Mouse (Mus musculus) kidney, adult 9 months (tissue): ENCODE results near the gene Bcl2.

Experiments
- DNase-seq: peaks from one replicate; pipeline ENCODE4 v3.0.0; 2022

The Bcl2 gene

DNA sequence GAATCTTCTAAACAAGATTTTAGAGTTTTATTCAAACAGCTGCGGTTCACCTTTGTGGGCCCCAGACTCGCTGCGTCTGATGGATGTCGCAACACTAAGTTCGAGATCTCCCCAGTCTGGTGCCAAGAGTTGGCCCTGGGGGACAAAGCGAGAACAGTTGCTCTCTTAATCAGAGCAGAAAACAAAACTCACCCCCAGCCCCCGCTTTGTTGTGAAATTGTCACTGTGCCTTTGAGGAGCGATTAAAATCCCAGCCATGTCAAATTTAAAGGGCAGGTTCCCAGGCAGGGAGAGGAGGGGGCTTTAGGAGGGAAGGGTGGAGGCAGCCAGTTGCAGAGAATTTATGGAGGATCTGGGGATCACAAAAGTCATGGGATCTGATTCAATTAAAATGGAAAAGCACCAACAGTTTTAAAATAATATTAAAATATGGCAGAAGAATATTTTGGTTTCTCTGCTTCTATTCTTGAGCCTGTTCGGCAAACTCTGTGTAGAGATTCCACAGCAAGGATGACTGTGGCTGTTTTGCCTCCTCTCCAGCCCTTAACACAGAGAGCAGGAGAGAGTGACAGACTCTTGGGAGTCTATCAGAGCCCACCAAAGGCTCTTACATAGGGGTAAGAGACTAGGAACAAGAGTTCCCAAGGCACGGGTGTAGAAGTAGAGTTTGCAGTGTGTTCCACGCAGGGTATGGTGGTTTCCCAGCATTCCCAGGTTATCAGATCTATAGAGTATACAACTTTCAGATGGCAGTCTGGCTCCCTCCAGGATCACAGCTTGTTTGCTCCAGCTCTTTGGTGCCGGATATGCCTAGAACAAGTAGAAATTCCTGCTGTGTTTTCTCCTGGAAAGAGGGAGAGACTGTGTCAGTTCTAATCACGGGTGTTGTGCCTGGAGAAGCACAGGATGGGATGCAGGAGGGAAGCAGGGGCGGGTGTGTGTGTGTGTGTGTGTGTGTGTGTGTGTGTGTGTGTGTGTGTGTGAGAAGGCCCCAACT is 130.5 kb downstream of the Bcl2 start:
- DNase-seq, result peak; percentile 18

DNA sequence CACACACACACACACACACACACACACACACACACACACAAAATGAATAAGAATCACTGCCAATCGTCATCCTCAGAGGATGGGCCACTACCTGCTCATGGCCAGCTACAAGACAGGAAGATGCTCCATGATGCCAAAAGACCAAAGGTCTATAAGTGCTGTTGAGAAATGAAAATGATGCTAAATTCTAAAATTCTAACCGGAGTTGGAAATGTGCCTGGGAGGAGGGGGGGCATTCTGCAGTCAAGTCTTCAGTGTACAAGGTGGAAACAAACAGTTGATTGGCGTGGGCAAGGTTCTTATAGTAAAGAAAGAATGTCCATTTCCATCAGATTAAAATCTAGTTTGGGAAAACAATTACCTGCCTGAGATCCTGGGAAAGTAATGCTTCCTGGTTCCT is 131.3 kb downstream of the Bcl2 start:
- peak; percentile 24 for DNase-seq

DNA sequence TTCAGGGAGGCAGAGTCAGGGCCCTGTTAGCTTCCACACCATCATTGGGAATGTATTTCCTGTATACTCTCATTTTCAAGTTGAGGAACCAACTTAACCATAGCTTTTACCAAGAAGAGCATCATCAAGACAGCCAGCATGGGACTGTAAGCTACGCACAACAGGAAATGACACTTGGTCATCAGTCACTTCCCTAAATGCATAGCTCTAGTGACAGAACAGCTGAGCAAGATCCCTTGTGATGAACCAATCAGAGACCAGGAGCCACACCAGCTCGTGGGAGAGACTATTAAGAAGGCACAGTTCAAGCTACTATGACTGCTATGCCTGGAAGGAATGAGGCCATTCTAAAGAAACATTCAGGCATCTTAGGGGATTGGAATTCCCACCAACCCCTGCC is 132.3 kb downstream of the Bcl2 start:
- DNase-seq, result no peak

DNA sequence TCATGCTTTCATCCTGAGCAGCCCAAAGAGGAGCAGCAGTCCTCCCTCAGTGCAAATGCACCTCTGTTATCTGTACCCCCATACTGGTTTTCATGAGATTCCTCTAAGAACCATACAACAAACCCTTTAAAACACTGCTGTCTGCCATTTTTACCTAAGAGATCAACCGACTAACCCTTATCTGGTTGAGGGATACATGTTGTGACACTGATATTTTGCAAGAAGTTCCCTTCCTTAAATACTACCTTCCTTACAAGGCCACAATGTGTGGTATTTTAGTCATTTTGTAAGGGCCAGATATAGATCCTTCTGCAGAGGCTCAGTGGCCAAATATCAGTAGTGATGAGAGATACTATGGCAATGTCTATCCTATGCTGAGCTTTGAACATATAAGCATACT is 134.3 kb downstream of the Bcl2 start:
- DNase-seq, result no peak

DNA sequence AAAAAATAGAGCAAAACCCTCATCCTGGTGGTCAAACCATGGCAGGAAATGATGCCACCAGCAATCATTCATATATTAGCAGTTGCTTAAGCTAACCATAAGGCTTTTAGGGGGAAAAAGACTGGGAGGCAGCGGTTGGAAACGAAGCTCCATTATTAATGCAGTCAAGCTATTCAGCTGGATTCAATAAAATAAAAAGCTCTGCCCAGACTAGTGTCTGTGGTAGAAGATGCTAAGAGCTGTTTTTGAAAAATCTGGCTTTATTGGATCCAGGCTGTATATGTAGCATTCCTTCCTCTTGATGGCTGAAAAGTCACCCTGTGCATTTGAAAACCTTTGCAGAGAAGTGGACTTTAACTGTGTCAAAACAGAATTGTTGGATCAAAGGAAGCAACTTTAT is 141.6 kb downstream of the Bcl2 start:
- no peak for DNase-seq

DNA sequence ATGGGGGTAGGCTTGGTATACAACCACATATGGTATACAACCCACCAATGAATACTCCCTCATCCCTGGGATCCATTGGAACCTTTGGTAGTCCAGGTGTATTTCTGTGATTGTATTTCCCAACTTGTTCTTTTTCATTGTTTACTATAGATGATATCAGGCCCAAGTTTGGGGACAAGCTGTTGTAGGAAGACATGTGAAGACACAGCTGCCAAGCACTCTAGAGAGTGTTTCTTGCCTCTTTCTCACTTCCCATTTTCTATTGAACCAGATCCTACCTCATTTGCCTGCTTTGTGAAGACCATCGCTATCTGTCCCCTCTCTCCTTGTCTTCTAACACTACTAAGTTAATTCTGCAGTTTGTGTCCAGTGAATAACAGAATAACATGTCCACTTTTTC is 143.2 kb downstream of the Bcl2 start:
- DNase-seq, result no peak

DNA sequence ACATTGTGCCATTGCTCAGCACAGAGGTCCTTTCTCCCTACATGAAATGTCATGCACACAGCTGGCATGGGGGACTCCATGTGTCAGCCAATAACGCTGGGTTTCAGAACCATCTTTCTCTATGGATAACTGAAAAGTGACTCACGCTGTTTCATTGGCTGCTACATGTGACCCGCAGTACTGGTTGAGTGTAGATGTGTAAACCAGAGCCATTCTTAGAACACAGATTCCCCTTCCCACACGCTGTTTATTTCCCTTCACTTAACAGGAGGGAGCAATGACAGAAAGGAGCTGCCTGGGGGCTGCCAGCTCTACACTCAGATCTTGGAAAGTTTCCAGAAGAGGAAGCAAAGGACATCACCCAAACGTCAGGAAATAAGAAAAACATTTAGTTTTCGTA is 143.7 kb downstream of the Bcl2 start:
- no peak for DNase-seq

DNA sequence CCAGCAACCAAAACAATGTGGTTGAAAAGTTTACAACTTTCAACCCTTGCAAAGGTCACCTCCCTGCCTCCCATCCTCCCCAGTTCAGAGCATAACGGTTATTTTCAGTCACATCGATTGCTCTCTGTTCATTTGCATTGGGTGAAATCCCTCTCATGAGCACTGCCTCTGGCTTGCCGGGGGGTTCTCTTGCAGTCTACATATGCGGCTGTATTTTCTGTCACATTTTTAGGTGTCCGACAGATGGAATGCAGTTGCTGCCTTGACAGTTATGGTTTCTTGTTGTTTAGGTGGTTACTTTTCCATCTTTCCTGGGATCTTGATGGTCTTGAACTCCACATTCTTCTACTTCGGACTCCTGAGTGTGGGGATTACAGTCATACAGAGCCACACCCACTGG is 144.4 kb downstream of the Bcl2 start:
- no peak for DNase-seq

DNA sequence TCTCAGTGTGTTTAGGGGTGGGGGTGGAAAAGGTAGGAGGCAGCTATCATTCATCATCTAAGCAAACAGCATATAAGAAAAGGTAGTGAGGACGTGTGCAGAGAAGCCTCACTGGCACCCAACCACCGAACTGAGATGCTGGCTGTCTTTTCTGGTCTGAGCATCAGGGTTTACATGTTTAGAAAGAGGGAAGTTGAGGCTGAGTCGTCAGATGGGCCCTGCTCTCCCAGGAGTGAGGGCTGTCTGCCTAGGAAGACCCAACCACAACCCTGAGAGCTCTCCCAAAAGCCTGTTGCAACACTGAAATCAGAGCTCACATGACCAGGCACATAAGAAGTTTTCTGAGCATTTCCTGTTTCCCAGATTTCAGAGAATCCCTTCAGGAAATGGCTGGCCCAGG is 145.2 kb downstream of the Bcl2 start:
- DNase-seq, result no peak

DNA sequence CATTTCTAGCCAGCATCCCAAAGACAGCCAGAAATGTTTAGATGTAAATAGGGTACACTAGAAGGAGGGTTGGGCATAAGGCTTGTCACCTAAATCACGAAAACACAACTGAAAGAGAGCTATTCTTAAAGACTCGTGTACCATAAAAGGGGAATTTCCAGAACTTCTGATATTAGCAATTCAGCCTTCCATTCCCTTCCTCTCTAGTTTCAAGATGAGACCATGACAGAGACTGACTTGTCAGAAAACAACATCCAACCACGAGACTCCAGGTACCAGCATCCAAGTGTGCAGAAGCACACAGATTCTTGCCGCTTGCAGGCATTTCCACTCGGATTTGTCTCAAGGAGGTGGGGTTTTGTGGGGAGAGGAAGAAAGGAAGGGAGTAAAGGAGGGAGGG is 146.6 kb downstream of the Bcl2 start:
- DNase-seq, result no peak

DNA sequence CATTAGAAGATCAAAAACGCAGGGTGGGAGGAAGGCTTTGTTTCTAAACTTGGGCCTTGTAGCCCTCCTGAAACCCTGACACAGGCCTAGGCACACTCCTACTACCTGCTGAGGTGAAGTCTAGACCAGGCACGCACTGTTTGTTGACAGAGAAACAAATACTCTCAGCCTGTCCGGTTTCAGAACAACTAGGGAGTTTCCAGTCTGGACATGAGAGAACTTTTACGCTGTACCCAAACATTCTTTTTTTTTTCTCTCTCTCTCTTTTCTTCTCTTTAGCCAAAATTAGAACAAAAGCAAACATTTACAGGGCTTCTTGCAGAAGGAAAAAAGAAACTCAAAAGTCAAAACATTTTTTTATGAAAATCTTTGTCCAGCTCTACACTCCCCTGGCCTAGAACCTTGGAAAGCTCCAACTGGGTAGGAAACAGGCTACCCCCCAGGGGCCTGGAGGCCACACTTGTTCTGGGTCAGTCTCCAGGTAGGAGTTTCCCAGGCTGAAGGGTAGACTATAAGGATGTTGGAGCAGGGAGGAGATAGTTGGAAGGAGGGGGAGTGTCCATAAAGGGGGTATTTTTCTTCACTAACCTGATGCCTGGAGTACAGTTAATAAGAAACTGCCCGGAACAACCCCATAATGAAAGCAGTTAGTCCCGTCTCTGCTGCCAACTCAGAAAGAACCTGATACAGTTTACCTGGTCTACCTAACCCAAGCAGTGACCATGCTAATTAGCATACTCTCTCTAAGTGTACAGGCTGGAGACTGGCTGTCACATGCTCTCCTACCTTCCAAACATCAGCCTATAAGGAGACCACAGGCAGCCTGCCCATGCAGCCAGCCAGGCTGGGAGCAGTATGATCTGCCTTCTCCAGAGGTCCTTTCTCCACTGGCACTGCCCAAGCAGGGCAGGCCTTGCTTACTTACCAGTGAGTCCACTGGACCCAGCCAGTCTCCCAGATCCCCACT is 147.7 kb downstream of the Bcl2 start:
- peak; percentile 72 for DNase-seq

DNA sequence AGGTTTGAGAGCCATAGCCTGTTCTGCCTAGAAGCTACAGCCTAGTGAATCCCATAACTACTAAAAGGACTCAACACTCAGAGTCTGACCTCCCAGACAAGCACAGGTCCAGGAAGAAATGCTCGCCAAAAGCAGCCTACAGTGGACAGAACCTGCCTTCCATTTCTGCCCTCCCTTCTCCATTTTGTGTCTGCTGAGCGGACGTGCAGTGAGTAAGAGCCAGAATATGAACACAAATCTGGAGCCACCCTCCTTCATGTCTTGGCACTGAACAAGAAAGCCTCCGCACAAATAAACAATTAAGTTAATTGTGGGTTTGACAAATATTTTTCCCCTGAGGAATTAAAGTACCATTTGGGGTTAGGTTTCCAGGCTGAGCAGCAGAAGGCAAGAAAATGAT is 148.8 kb downstream of the Bcl2 start:
- no peak for DNase-seq

DNA sequence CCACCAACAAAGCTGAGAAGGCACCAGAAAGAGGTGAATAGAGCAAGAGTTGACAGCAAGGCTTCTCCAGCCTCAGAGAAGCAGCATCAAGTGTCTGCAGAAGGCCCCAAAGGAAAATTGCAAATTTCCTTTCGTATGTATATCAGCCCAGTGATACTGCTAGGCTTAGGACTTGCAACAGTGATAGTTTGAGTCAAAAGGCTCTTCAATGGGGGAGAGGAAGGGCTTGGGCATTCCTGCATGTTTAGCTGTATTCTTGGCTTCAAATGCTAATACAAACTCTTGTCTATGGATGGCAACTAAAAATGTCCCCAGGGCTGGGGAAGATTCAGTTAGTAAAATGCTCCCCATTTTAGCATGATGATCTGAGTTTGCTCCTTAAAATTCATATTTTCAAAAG is 149.6 kb downstream of the Bcl2 start:
- no peak for DNase-seq

DNA sequence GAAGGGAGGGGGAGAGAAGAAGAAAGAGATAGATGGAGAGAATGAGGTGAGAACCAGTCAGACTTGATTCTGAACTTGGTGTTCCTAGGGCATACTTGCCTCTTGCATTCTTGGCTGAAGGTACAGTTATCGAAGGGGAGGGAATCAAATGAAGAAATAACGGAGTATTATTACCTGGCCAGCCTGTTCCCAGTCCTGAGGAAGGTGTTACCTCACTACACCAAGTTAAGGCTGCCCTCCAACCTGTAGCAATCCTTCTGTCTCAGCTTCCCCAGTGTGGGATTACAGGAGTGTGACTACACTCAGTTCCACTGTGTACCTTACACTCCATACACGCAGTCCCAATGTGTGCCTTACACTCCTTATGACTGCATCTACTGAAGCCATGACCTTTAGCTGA is 151.3 kb downstream of the Bcl2 start:
- DNase-seq, result no peak

DNA sequence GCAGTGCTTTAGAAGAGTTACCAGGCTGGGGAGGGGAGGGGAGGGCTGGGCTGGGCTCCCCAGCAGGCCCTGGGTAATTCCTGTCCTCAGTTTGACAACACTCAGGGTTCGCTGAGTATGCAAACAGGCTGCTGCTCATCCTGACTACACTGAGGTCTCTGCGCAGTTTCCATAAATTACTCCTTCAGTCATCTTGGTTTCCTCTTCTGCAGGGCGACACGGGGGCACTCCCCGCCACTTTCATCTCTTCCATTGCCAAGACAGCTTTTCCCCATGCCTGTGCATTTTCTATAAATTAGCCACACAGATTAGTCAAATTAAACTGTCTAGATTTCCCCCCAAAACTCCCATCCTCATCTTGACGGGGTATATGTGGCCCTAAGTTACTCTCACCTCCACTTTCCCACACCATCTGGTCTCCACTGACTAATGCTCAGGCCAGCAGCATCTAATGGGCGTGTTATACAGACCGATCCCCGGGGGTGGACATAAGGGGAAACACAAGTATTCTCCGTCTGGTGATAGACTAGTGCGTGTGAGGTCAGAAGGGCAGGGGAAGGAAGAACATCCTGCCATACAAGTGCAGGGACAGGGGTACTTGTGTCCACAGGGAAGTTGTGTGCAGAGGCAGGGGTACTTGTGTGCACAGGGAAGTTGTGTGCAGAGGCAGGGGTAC is 152.9 kb downstream of the Bcl2 start:
- DNase-seq, result no peak

DNA sequence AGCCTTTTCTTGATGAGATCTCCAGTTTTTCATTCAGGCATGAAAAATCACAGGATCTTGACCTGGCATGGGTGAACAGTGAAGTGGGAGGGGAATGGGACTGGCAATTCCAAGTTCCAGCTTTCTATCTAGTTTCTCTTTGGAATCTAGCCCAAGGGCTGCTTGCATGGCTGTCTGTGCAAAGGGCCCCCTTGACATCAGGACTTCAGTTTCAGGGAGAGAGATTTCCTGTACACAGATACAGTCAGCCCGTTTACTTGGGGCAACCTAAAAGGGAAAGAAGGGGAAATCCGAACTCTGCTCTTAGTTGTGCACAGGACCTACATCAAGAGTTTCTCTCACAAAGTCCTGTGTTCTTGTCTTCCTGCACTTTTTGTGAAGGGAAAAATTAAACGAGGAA is 154.0 kb downstream of the Bcl2 start:
- peak; percentile 44 for DNase-seq

DNA sequence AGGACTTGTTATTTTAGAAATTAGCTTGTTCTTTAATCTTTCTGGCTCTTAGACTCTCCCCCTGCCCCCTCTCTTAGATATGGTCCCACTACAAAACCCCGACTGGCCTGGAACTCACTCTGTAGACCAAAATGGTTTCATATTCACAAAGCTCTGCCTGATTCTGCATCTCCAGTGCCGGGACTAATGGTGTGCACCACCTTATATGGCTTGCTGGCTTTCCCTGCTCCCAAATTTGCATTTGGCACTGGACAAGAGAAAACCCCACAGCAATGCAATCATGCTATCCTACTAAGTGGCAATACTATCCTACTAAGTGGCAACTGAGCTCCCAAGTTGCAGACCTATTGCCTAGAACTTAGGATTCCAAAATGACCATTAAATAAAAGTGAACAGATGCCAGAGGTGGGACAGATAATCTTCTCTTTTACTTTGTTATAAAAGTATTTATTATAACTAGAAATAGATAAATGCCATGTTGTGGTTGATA is 154.9 kb downstream of the Bcl2 start:
- no peak for DNase-seq

DNA sequence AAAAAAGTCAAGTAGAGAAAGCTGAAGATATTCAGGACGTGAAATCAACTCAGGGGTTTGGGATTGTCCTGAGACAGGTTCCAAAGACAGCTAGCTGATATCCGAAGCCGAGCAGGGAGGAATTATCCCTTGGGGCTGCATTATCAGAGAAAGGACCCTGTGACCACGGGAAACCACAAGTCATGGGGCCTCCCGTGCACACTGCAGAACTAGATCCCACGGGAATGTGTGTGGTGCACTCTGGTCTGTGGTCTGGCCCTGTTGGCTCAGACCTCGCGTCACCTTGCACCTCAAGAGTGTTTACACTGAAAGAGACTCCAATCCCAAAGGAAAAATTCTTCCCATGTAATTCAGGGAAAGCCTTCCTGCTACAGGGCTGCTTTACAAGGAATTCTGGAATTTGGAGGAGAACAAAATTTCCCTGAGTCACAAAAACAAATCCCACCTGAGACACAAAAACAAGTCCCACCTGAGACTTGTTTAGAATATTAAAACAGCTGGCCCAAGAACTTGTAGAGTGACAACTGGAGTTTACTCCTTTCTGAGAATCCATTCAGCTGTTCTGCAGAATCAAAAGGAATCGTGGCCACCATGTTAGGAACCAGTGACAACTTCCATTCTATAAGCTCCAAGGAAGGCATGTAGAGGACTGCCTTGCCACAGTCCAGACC is 158.4 kb downstream of the Bcl2 start:
- DNase-seq, result no peak

DNA sequence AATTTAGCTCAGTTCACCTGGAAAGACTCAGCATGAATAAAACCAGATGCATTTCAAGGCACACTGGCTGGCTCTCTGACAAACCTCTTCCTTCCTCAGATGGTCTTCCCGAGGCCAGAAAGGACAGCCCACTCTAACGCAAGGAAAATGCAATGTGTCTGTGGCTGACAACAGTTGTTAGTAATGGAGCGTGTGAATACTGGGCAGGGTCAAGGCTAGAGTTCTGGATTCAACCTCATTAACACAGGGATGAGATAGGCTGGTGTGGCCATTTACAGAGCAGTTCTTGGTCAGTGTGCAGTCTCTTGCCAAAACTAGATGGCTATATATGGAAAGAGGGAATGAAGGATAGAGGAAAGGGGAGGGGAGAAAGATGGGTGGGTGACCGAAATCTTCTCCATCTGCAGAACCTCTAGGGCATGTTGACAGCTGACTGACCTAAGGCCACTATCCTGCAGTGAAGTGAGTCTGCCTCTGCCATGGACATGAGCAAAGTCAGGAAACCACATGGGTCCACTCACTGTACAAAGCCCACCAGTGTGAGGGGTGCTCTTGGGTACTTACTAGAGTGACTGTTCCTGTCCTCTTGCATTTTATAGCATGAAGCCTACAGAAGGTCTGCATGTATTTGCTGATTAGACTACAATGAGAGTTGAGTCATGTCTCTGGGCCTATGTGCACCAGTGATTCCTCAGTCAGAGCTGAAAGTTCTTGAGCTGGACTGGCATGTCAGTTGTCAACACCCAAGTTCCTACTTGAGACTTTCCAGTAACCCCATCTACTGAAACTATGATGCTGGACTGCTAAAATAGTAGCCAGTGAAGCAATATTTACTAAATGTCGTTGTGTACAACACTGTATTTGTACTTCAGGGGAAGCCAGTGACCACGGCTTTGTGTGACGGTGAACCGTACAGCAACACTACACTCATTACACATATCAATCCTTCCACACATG is 159.9 kb downstream of the Bcl2 start:
- DNase-seq, result no peak

DNA sequence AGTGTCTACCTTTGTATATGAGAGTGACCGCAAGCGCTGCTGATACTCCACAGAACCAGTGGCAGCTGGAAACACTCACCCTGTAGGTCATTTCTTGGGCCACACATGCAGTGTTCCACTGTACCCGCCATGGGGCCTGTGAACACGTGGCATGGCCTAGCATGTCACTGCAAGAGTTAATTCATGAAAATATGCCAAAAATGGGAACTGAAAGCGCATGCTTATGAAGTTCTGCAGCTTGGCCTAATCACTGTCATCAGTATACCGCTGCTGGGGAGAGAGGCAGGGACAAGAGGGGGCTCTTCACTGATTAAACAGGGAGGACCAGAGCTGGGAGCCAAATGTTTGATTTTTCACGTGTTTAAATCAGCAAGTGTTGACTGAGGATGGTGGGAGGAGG is 161.2 kb downstream of the Bcl2 start:
- no peak for DNase-seq

DNA sequence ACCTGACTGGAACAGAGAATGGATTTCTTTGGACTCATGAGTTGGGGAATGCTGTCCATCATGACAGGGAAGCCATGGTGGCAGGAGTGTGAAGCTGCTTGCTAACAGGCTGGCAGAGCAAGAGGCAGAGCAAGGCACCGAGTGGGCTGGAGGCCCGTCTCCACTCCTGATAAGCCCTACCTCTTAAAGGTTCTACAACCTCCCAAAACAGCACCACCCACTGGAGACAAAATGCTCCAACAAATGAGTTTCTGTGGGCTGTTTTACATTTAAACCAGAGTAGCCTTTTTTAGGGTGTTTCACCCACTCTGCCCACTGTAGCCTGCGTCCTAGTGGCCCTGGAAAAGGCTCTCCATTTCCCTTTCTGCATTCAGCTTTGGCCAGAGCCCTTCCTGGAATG is 163.5 kb downstream of the Bcl2 start:
- DNase-seq, result no peak
